Mouse (Mus musculus) kidney, embryonic 15.5 days (tissue): ENCODE data around the gene Gm3532. TPM values are rescaled to one million over a fixed set of nuclear protein-coding genes. Genes with fewer than 3 reads are reported as not detected.
"Not testable (repeated sequence)": the region's sequence is repeated elsewhere in the genome, so short reads cannot be mapped to it uniquely, and the experiment has no call there.

Experiments
- ATAC-seq: fragments of 200-750 bp; cut with Nextera tagmentation; replicated peaks from 2 replicates; pipeline ENCODE4 v1.8.0; 2017; ENCODE audit warnings: moderate TSS enrichment; ENCODE audit not compliant: low FRiP score
- H3K27ac ChIP-seq: fragments of 300-500 bp; sonication (generic); 2 replicates; pipeline ENCODE4 v1.5.1; 2015; ENCODE audit warnings: mild to moderate bottlenecking, inconsistent platforms
- H3K27me3 ChIP-seq: fragments of 300-500 bp; sonication (generic); 2 replicates; pipeline ENCODE4 v1.6.1; 2015; ENCODE audit warnings: inconsistent platforms
- H3K36me3 ChIP-seq: fragments of 300-500 bp; sonication (generic); 2 replicates; pipeline ENCODE4 v1.6.1; 2015; ENCODE audit warnings: inconsistent platforms
- H3K4me1 ChIP-seq: fragments of 300-500 bp; sonication (generic); 2 replicates; pipeline ENCODE4 v1.6.1; 2015; ENCODE audit warnings: inconsistent platforms
- H3K4me2 ChIP-seq: fragments of 300-500 bp; sonication (generic); 2 replicates; pipeline ENCODE4 v1.6.1; 2015; ENCODE audit warnings: moderate library complexity, mild to moderate bottlenecking, inconsistent platforms
- H3K4me3 ChIP-seq: fragments of 300-500 bp; sonication (generic); replicated peaks from 2 replicates; pipeline ENCODE4 v1.5.1; 2015; ENCODE audit warnings: mild to moderate bottlenecking, inconsistent platforms
- H3K9ac ChIP-seq: fragments of 300-500 bp; sonication (generic); 2 replicates; pipeline ENCODE4 v1.6.1; 2015; ENCODE audit warnings: mild to moderate bottlenecking, inconsistent platforms
- H3K9me3 ChIP-seq: fragments of 300-500 bp; sonication (generic); replicated peaks from 2 replicates; pipeline ENCODE4 v1.6.1; 2016; ENCODE audit warnings: inconsistent platforms
- WGBS: fragments of 180-500 bp; shearing (Covaris S2); methylation state at CpG from one replicate; pipeline ENCODE4 v1.1.7; 2015; ENCODE audit warnings: mixed read lengths; 5-methylcytosine and 5-hydroxymethylcytosine counted together
- polyA plus RNA-seq: library from polyadenylated mRNA; unstranded; fragments of >200 nt; fragmentation: Nextera tagmentation; extraction: Ambion mirVana; gene quantifications from 2 replicates; pipeline ENCODE4 v1.2.1, GENCODE M21; 2015

The Gm3532 gene
- polyA plus RNA-seq = not detected in 2 replicates

DNA sequence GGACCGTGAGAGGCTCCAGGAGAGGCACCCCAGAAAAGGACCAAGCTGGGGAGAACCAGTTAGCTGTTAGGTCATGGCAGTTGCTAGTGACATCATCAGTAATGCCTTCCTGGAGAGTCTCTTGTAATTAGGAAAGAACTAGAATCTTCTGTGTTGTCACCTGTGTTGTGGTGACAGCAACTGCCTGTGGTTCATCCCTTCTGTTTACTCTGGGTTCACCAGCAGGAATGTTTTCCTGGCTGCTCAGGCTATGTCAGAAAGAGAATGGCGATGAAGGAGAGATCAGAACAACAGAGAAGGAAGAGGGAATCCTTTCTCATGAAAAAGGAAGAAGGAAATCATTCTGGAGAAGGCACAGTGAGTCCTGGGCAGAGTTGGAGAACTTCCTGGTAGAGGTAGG lies at the start of gene Gm3532:
Gene Gm3532, plus strand, starts transcription at position 301 of the 400 bp plus-strand sequence.
- not testable (repeated sequence) for H3K27ac ChIP-seq, H3K27me3 ChIP-seq, ATAC-seq, H3K4me2 ChIP-seq, H3K9me3 ChIP-seq, H3K9ac ChIP-seq, H3K4me1 ChIP-seq, H3K36me3 ChIP-seq, H3K4me3 ChIP-seq
- WGBS = no CpG with 5 or more reads among the region's 2 CpGs

DNA sequence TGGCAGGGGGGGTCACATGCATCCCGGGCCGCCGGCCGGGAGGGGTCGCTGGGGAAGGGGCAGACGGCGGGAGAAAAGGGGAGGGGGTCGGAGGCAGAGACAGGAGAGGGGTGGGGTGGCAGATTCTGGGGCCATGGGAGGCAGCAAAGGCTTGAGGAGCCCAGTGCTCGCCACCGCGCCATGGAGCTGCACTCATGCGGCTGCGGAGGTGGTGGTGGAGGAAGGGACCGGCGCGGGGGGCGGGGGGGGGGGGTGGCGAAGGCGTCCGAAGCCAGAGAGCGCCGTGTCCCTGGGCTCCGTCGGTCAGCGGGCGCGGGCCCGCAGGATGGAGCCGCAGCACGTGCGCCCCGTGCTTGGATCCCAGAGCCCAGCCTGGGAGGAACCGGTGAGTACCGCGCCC lies 36.9 kb upstream of the Gm3532 start, which contains the start of gene Gm3488:
Gene Gm3488, plus strand, starts transcription at position 301 of the 400 bp plus-strand sequence.
- not testable (repeated sequence) for H3K27ac ChIP-seq, H3K9me3 ChIP-seq, ATAC-seq, H3K27me3 ChIP-seq, H3K9ac ChIP-seq, H3K36me3 ChIP-seq, H3K4me3 ChIP-seq, H3K4me2 ChIP-seq, H3K4me1 ChIP-seq
- no CpG with 5 or more reads among the region's 35 CpGs for WGBS

Other genes with a start within 250 kb of the Gm3532 start
- not detected in 2 replicates for gene Gm3542, start 203.6 kb upstream of the Gm3532 start, polyA plus RNA-seq
- not detected in 2 replicates for gene Gm3500, start 149.4 kb upstream of the Gm3532 start, polyA plus RNA-seq
- 0.55 TPM in 1 of 2 replicates, not detected in the other for gene Gm3194, start 83.0 kb upstream of the Gm3532 start, polyA plus RNA-seq
- not detected in 2 replicates for gene Gm8246, start 60.7 kb upstream of the Gm3532 start, polyA plus RNA-seq
- not detected in 2 replicates for gene Gm3187, start 54.3 kb upstream of the Gm3532 start, polyA plus RNA-seq
- 0.49 and 0.92 TPM in 2 replicates for gene Gm3488, start 36.8 kb upstream of the Gm3532 start, polyA plus RNA-seq
- not detected in 2 replicates for gene Gm8265, start 94.5 kb downstream of the Gm3532 start, polyA plus RNA-seq
- not detected in 2 replicates for gene Gm9603, start 149.0 kb downstream of the Gm3532 start, polyA plus RNA-seq
- gene Gm3373, start 203.1 kb downstream of the Gm3532 start, polyA plus RNA-seq = 0.16 and 0.55 TPM in 2 replicates